In the genomic region with DNA sequence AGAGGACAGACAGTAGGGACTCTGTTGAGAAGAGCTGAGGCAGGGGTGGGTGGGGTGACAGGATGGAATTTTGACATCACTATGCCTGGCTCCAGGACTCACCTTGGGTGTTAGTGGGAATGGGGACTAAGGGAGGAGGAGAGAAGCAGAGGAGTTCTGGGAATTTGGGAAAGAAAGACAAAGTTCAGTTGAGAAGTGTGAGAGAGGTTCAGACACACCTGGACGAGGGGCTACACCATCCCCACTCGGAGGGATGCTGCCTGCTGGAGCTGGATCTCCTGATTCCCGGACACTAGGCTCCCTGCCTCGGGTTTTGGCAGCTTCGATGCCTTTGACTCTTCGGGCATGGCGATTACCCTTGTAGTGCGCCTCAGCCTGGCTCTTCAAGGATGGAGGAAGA, we compare ENCODE assay signal across 22 mouse cellular contexts. TPM values are rescaled to one million over a fixed set of nuclear protein-coding genes. Genes with fewer than 3 reads are reported as not detected.
DNase-seq lines count a peak whose midpoint lies in the region; ATAC-seq and TF ChIP-seq lines count a peak whose summit lies in the region.
"Had no signal": no experiment of that assay in that cellular context is flagged by ENCODE, and none has a peak within 500 bp of the region (broad histone marks: within the 10 kb centered on the region; RNA-seq: fewer than 3 reads in every experiment).

No protein-coding gene starts in this region.

- H3ac ChIP-seq in myocyte (ENCODE audit: control insufficient read depth, insufficient read length): no peak overlapping the region

- no peak for ATAC-seq in embryonic facial prominence, embryonic 13.5 days (ENCODE audit: insufficient number of reproducible peaks, insufficient read depth, low FRiP score, low TSS enrichment, low read depth)
- ATAC-seq in heart, embryonic 15.5 days (replicated peaks; ENCODE audit: insufficient number of reproducible peaks, insufficient read depth, low FRiP score, low read depth): no peak
- ATAC-seq in heart, embryonic 11.5 days (replicated peaks; ENCODE audit: insufficient number of reproducible peaks, low FRiP score, low TSS enrichment): no peak
- ATAC-seq in megakaryocyte, adult 5-6 weeks (ENCODE audit: poor library complexity, severe bottlenecking): no peak

- TF ChIP-seq POLR2A in myocyte (IDR thresholded peaks at IDR 0.05; ENCODE audit: insufficient read length, low read depth): no peak

- DNase-seq in embryonic facial prominence, embryonic 10.5 days (ENCODE audit: low spot score): no peak
- DNase-seq in right cerebral cortex, postnatal 10 days (ENCODE audit: low spot score in 2 of 2): no peak
- DNase-seq: adrenal gland, postnatal 10 days; cerebellum, adult 18-20 months; lung, adult 18-20 months; lung, postnatal 36 days; retina, postnatal 1 day; thymus, adult 2 months had no signal

- H3K36me3 ChIP-seq in embryonic facial prominence, embryonic 13.5 days: peaks cover 49% of the 10 kb centered on the region
- peaks cover 68% of the 10 kb centered on the region for H3K36me3 ChIP-seq in embryonic facial prominence, embryonic 10.5 days (replicated peaks)
- no peaks in the 10 kb centered on the region for H3K36me3 ChIP-seq in heart, embryonic 15.5 days
- H3K36me3 ChIP-seq in heart, embryonic 11.5 days (ENCODE audit: control insufficient read depth, insufficient read depth, low read length): peaks cover 4% of the 10 kb centered on the region
- H3K36me3 ChIP-seq in megakaryocyte, embryonic 14.5 days (replicated peaks; ENCODE audit: low read length): peaks cover 97% of the 10 kb centered on the region
- peaks cover 5% of the 10 kb centered on the region for H3K36me3 ChIP-seq in myocyte (ENCODE audit: control insufficient read depth, insufficient read depth)

- H3K4me3 ChIP-seq in embryonic facial prominence, embryonic 13.5 days: no peak overlapping the region
- H3K4me3 ChIP-seq in embryonic facial prominence, embryonic 10.5 days: no peak overlapping the region
- no peak overlapping the region for H3K4me3 ChIP-seq in heart, embryonic 15.5 days
- H3K4me3 ChIP-seq in heart, embryonic 11.5 days (ENCODE audit: low read depth, low read length): no peak overlapping the region
- peak overlapping the region; percentile 29 for H3K4me3 ChIP-seq in megakaryocyte, embryonic 14.5 days (replicated peaks)
- H3K4me3 ChIP-seq in myocyte: no peak overlapping the region
- H3K4me3 ChIP-seq: embryonic facial prominence, embryonic 12.5 days; kidney, embryonic 15.5 days had no signal

- H3K4me1 ChIP-seq in embryonic facial prominence, embryonic 13.5 days: peaks cover 56% of the 10 kb centered on the region
- peaks cover 55% of the 10 kb centered on the region for H3K4me1 ChIP-seq in embryonic facial prominence, embryonic 10.5 days
- peaks cover 64% of the 10 kb centered on the region for H3K4me1 ChIP-seq in heart, embryonic 15.5 days (replicated peaks)
- peaks cover 41% of the 10 kb centered on the region for H3K4me1 ChIP-seq in heart, embryonic 11.5 days (ENCODE audit: control insufficient read depth, insufficient read depth, low read length)
- H3K4me1 ChIP-seq in megakaryocyte, embryonic 14.5 days: peaks cover 98% of the 10 kb centered on the region

- 86% methylated on average over 8 of the region's 8 CpGs for WGBS in embryonic facial prominence, embryonic 13.5 days
- 92% methylated on average over 8 of the region's 8 CpGs for WGBS in embryonic facial prominence, embryonic 10.5 days
- WGBS in heart, embryonic 15.5 days: 80% methylated on average over 8 of the region's 8 CpGs
- 85% methylated on average over 8 of the region's 8 CpGs for WGBS in heart, embryonic 11.5 days (ENCODE audit: insufficient replicate concordance)

- no peaks in the 10 kb centered on the region for H3K79me2 ChIP-seq in myocyte (ENCODE audit: control insufficient read depth, insufficient read depth)

- no peak overlapping the region for H3K4me2 ChIP-seq in embryonic facial prominence, embryonic 13.5 days
- H3K4me2 ChIP-seq in heart, embryonic 15.5 days: no peak overlapping the region
- H3K4me2 ChIP-seq in heart, embryonic 11.5 days: no peak overlapping the region
- H3K4me2 ChIP-seq in myocyte (ENCODE audit: low read depth): peak overlapping the region; percentile 43
- H3K4me2 ChIP-seq: embryonic facial prominence, embryonic 12.5 days; kidney, embryonic 15.5 days; midbrain, embryonic 11.5 days had no signal

- H3K27ac ChIP-seq in embryonic facial prominence, embryonic 13.5 days: no peak overlapping the region
- H3K27ac ChIP-seq in embryonic facial prominence, embryonic 10.5 days (replicated peaks): no peak overlapping the region
- peak overlapping the region; percentile 5 for H3K27ac ChIP-seq in heart, embryonic 15.5 days
- no peak overlapping the region for H3K27ac ChIP-seq in heart, embryonic 11.5 days (ENCODE audit: low read depth, low read length)
- H3K27ac ChIP-seq: embryonic facial prominence, embryonic 12.5 days had no signal

- H3K9me3 ChIP-seq in embryonic facial prominence, embryonic 13.5 days: no peaks in the 10 kb centered on the region
- no peaks in the 10 kb centered on the region for H3K9me3 ChIP-seq in embryonic facial prominence, embryonic 10.5 days
- no peaks in the 10 kb centered on the region for H3K9me3 ChIP-seq in heart, embryonic 15.5 days (replicated peaks)
- no peaks in the 10 kb centered on the region for H3K9me3 ChIP-seq in heart, embryonic 11.5 days (replicated peaks; ENCODE audit: control insufficient read depth, low read length)
- H3K9me3 ChIP-seq in megakaryocyte, embryonic 14.5 days: no peaks in the 10 kb centered on the region
- H3K9me3 ChIP-seq: embryonic facial prominence, embryonic 12.5 days; kidney, embryonic 15.5 days had no signal

- 0 out of 2 replicates have a peak overlapping the region, but pooled peaks have one; percentile 21 for H3K9ac ChIP-seq in embryonic facial prominence, embryonic 13.5 days
- H3K9ac ChIP-seq in heart, embryonic 15.5 days: no peak overlapping the region
- H3K9ac ChIP-seq in heart, embryonic 11.5 days (ENCODE audit: low read depth, low read length): no peak overlapping the region
- H3K9ac ChIP-seq: embryonic facial prominence, embryonic 12.5 days; kidney, embryonic 15.5 days had no signal

- no peaks in the 10 kb centered on the region for H3K27me3 ChIP-seq in embryonic facial prominence, embryonic 13.5 days
- peaks cover 15% of the 10 kb centered on the region; the same call in 1 of the 2 replicates for H3K27me3 ChIP-seq in embryonic facial prominence, embryonic 10.5 days (replicated peaks; ENCODE audit: low read depth, poor library complexity, severe bottlenecking)
- no peaks in the 10 kb centered on the region for H3K27me3 ChIP-seq in heart, embryonic 15.5 days
- no peaks in the 10 kb centered on the region for H3K27me3 ChIP-seq in heart, embryonic 11.5 days (ENCODE audit: control insufficient read depth, insufficient read depth, low read length)
- H3K27me3 ChIP-seq in megakaryocyte, embryonic 14.5 days (replicated peaks): no peaks in the 10 kb centered on the region
- H3K27me3 ChIP-seq in myocyte (ENCODE audit: control insufficient read depth, insufficient read depth, insufficient read length): no peaks in the 10 kb centered on the region
- H3K27me3 ChIP-seq: CH12.LX; embryonic facial prominence, embryonic 12.5 days; kidney, embryonic 15.5 days had no signal

RNA-seq across cellular contexts. Expression of a gene that starts 7.3 kb away (rescaled TPM):
- polyA plus RNA-seq in embryonic facial prominence, embryonic 13.5 days (2015; fragmentation: Nextera tagmentation; extraction: Ambion mirVana): 0.54 and 0.62 TPM in 2 replicates
- polyA plus RNA-seq in embryonic facial prominence, embryonic 10.5 days (2016; fragmentation: Nextera tagmentation; extraction: Ambion mirVana): 0.16 and 0.29 TPM in 2 replicates
- polyA plus RNA-seq in heart, embryonic 15.5 days (2015; fragmentation: Nextera tagmentation; extraction: Ambion mirVana): 0.11 and 0.25 TPM in 2 replicates
- polyA plus RNA-seq in heart, embryonic 11.5 days (2014; fragmentation: Nextera tagmentation; extraction: Ambion mirVana): 0.41 and 0.53 TPM in 2 replicates
- 1.00 and 1.6 TPM in 2 replicates for polyA plus RNA-seq in megakaryocyte, embryonic 14.5 days (2012; ENCODE audit: insufficient read depth, low replicate concordance)
- total RNA-seq in megakaryocyte, adult 5-6 weeks (2015): 2.9 and 3.8 TPM in 2 replicates
- 1.7 and 3.3 TPM in 2 replicates for total RNA-seq in megakaryocyte, adult 5-6 weeks (2017)
- polyA plus RNA-seq in myocyte (2012; fragmentation: generic; extraction: Trizol): 0.05 TPM
- total RNA-seq: adrenal gland, postnatal 10 days; common myeloid progenitor, adult 5-6 weeks; gastrocnemius, postnatal 25 days had no signal

RNA-seq across cellular contexts. Expression of a gene that starts 22.2 kb away (rescaled TPM):
- polyA plus RNA-seq in embryonic facial prominence, embryonic 13.5 days (2015; fragmentation: Nextera tagmentation; extraction: Ambion mirVana): 10.9 and 12.2 TPM in 2 replicates
- polyA plus RNA-seq in embryonic facial prominence, embryonic 10.5 days (2016; fragmentation: Nextera tagmentation; extraction: Ambion mirVana): 22.1 and 22.7 TPM in 2 replicates
- 5.9 and 10.5 TPM in 2 replicates for polyA plus RNA-seq in heart, embryonic 15.5 days (2015; fragmentation: Nextera tagmentation; extraction: Ambion mirVana)
- 10.2 and 11.6 TPM in 2 replicates for polyA plus RNA-seq in heart, embryonic 11.5 days (2014; fragmentation: Nextera tagmentation; extraction: Ambion mirVana)
- 1,319 and 2,156 TPM in 2 replicates for polyA plus RNA-seq in megakaryocyte, embryonic 14.5 days (2012; ENCODE audit: insufficient read depth, low replicate concordance)
- 35.8 and 40.1 TPM in 2 replicates for total RNA-seq in megakaryocyte, adult 5-6 weeks (2015)
- 6.8 and 9.4 TPM in 2 replicates for total RNA-seq in megakaryocyte, adult 5-6 weeks (2017)
- polyA plus RNA-seq in myocyte (2012; fragmentation: generic; extraction: Trizol): 35.6 TPM

RNA-seq across cellular contexts. Expression of a gene that starts 45.2 kb away (rescaled TPM):
- polyA plus RNA-seq in embryonic facial prominence, embryonic 13.5 days (2015; fragmentation: Nextera tagmentation; extraction: Ambion mirVana): 254 and 287 TPM in 2 replicates
- polyA plus RNA-seq in embryonic facial prominence, embryonic 10.5 days (2016; fragmentation: Nextera tagmentation; extraction: Ambion mirVana): 281 and 285 TPM in 2 replicates
- 145 and 168 TPM in 2 replicates for polyA plus RNA-seq in heart, embryonic 15.5 days (2015; fragmentation: Nextera tagmentation; extraction: Ambion mirVana)
- polyA plus RNA-seq in heart, embryonic 11.5 days (2014; fragmentation: Nextera tagmentation; extraction: Ambion mirVana): 217 and 221 TPM in 2 replicates
- polyA plus RNA-seq in megakaryocyte, embryonic 14.5 days (2012; ENCODE audit: insufficient read depth, low replicate concordance): 33.2 and 56.2 TPM in 2 replicates
- total RNA-seq in megakaryocyte, adult 5-6 weeks (2015): 246 and 255 TPM in 2 replicates
- 87.7 and 93.9 TPM in 2 replicates for total RNA-seq in megakaryocyte, adult 5-6 weeks (2017)
- polyA plus RNA-seq in myocyte (2012; fragmentation: generic; extraction: Trizol): 172 TPM

RNA-seq across cellular contexts. Expression of a gene that starts 48.8 kb away (rescaled TPM):
- 41.2 and 41.5 TPM in 2 replicates for polyA plus RNA-seq in embryonic facial prominence, embryonic 13.5 days (2015; fragmentation: Nextera tagmentation; extraction: Ambion mirVana)
- 29.5 and 29.7 TPM in 2 replicates for polyA plus RNA-seq in embryonic facial prominence, embryonic 10.5 days (2016; fragmentation: Nextera tagmentation; extraction: Ambion mirVana)
- polyA plus RNA-seq in heart, embryonic 15.5 days (2015; fragmentation: Nextera tagmentation; extraction: Ambion mirVana): 62.4 and 70.8 TPM in 2 replicates
- polyA plus RNA-seq in heart, embryonic 11.5 days (2014; fragmentation: Nextera tagmentation; extraction: Ambion mirVana): 66.4 and 82.7 TPM in 2 replicates
- polyA plus RNA-seq in megakaryocyte, embryonic 14.5 days (2012; ENCODE audit: insufficient read depth, low replicate concordance): 20.5 and 26.4 TPM in 2 replicates
- 18.4 and 21.4 TPM in 2 replicates for total RNA-seq in megakaryocyte, adult 5-6 weeks (2015)
- 8.3 and 9.5 TPM in 2 replicates for total RNA-seq in megakaryocyte, adult 5-6 weeks (2017)
- 162 TPM for polyA plus RNA-seq in myocyte (2012; fragmentation: generic; extraction: Trizol)

RNA-seq across cellular contexts. Expression of a gene that starts 59.5 kb away (rescaled TPM):
- polyA plus RNA-seq in embryonic facial prominence, embryonic 13.5 days (2015; fragmentation: Nextera tagmentation; extraction: Ambion mirVana): 2.4 and 2.9 TPM in 2 replicates
- polyA plus RNA-seq in embryonic facial prominence, embryonic 10.5 days (2016; fragmentation: Nextera tagmentation; extraction: Ambion mirVana): 4.7 and 5.9 TPM in 2 replicates
- 1.9 and 5.0 TPM in 2 replicates for polyA plus RNA-seq in heart, embryonic 15.5 days (2015; fragmentation: Nextera tagmentation; extraction: Ambion mirVana)
- polyA plus RNA-seq in heart, embryonic 11.5 days (2014; fragmentation: Nextera tagmentation; extraction: Ambion mirVana): 21.9 and 24.2 TPM in 2 replicates
- 321 and 342 TPM in 2 replicates for polyA plus RNA-seq in megakaryocyte, embryonic 14.5 days (2012; ENCODE audit: insufficient read depth, low replicate concordance)
- 205 and 258 TPM in 2 replicates for total RNA-seq in megakaryocyte, adult 5-6 weeks (2015)
- total RNA-seq in megakaryocyte, adult 5-6 weeks (2017): 218 and 249 TPM in 2 replicates
- 0.42 TPM for polyA plus RNA-seq in myocyte (2012; fragmentation: generic; extraction: Trizol)
- total RNA-seq: CH12.LX; gastrocnemius, postnatal 25 days; layer of hippocampus, postnatal 14 days; left cerebral cortex, postnatal 14 days had no signal

Comparison
In these comparisons a context has a peak if more than half of its experiments do, and no peak if none do; other contexts are left out.
1. RNA of a gene that starts 22.2 kb away (polyA plus RNA-seq): 1,319 to 2,156 TPM in megakaryocyte, embryonic 14.5 days; 35.6 TPM in myocyte (single experiment), 22.1 to 22.7 TPM in embryonic facial prominence, embryonic 10.5 days, 10.9 to 12.2 TPM in embryonic facial prominence, embryonic 13.5 days, 10.2 to 11.6 TPM in heart, embryonic 11.5 days and 5.9 to 10.5 TPM in heart, embryonic 15.5 days; every median in the first group is over 10 times any median in the second.